Mouse (Mus musculus) kidney, embryonic 15.5 days (tissue): ENCODE data around the gene Unc119. TPM values are rescaled to one million over a fixed set of nuclear protein-coding genes. Genes with fewer than 3 reads are reported as not detected.

Source experiments
- ATAC-seq: fragments of 200-750 bp; cut with Nextera tagmentation; replicated peaks from 2 replicates; pipeline ENCODE4 v1.8.0; 2017; ENCODE audit warnings: moderate TSS enrichment; ENCODE audit not compliant: low FRiP score
- H3K27ac ChIP-seq: fragments of 300-500 bp; sonication (generic); 2 replicates; pipeline ENCODE4 v1.5.1; 2015; ENCODE audit warnings: mild to moderate bottlenecking, inconsistent platforms
- H3K27me3 ChIP-seq: fragments of 300-500 bp; sonication (generic); 2 replicates; pipeline ENCODE4 v1.6.1; 2015; ENCODE audit warnings: inconsistent platforms
- H3K36me3 ChIP-seq: fragments of 300-500 bp; sonication (generic); 2 replicates; pipeline ENCODE4 v1.6.1; 2015; ENCODE audit warnings: inconsistent platforms
- H3K4me1 ChIP-seq: fragments of 300-500 bp; sonication (generic); 2 replicates; pipeline ENCODE4 v1.6.1; 2015; ENCODE audit warnings: inconsistent platforms
- H3K4me2 ChIP-seq: fragments of 300-500 bp; sonication (generic); 2 replicates; pipeline ENCODE4 v1.6.1; 2015; ENCODE audit warnings: moderate library complexity, mild to moderate bottlenecking, inconsistent platforms
- H3K4me3 ChIP-seq: fragments of 300-500 bp; sonication (generic); replicated peaks from 2 replicates; pipeline ENCODE4 v1.5.1; 2015; ENCODE audit warnings: mild to moderate bottlenecking, inconsistent platforms
- H3K9ac ChIP-seq: fragments of 300-500 bp; sonication (generic); 2 replicates; pipeline ENCODE4 v1.6.1; 2015; ENCODE audit warnings: mild to moderate bottlenecking, inconsistent platforms
- H3K9me3 ChIP-seq: fragments of 300-500 bp; sonication (generic); replicated peaks from 2 replicates; pipeline ENCODE4 v1.6.1; 2016; ENCODE audit warnings: inconsistent platforms
- WGBS: fragments of 180-500 bp; shearing (Covaris S2); methylation state at CpG from one replicate; pipeline ENCODE4 v1.1.7; 2015; ENCODE audit warnings: mixed read lengths; 5-methylcytosine and 5-hydroxymethylcytosine counted together
- polyA plus RNA-seq: library from polyadenylated mRNA; unstranded; fragments of >200 nt; fragmentation: Nextera tagmentation; extraction: Ambion mirVana; gene quantifications from 2 replicates; pipeline ENCODE4 v1.2.1, GENCODE M21; 2015

Gene Unc119
- polyA plus RNA-seq, 1 experiment from 2014 or later: 44.9 TPM

DNA sequence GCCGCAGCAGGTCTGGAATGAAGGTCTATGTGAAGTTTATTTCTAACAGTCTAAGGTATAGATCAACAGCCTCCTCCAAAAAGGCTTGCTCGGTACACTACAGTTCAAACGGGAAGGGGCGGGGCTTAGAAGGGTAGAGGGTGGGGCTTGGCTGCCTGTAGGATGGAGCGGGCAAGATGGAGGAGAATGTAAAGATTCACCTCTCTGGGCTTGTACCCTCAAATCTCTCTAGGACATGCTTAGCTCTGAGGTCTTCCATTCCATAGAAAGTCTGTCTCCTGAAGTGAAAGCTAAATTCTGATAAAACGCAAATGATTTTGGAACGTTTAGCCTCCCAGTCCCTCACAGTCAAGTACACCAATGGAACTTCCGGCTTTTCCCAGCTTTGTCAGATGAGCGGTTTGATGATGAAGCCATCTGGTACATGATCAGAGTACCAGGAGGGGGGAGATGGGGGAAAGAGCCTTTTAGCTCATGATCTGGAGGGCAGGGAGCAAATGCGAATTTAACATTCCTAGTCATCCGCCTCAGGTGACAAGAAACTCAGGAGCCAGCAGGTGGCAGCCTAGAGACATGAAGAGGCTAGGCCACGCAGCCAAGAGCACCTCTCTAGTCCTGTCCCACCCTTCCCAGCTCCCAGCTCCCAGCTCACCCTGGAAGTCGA, 17.0 kb downstream of the Unc119 start:
- peak overlapping the region; percentile 29; the same call in 1 of the 2 replicates for H3K9ac ChIP-seq
- WGBS: 10% methylated on average over 13 of the region's 13 CpGs
- H3K36me3 ChIP-seq: no peaks in the 10 kb centered on the region
- H3K9me3 ChIP-seq: no peaks in the 10 kb centered on the region
- H3K27me3 ChIP-seq: no peaks in the 10 kb centered on the region
- H3K4me3 ChIP-seq: peak overlapping the region; percentile 41
- H3K4me2 ChIP-seq: peak overlapping the region; percentile 68
- no peak overlapping the region for H3K27ac ChIP-seq
- ATAC-seq: peak; percentile 61
- peaks cover 35% of the 10 kb centered on the region for H3K4me1 ChIP-seq

DNA sequence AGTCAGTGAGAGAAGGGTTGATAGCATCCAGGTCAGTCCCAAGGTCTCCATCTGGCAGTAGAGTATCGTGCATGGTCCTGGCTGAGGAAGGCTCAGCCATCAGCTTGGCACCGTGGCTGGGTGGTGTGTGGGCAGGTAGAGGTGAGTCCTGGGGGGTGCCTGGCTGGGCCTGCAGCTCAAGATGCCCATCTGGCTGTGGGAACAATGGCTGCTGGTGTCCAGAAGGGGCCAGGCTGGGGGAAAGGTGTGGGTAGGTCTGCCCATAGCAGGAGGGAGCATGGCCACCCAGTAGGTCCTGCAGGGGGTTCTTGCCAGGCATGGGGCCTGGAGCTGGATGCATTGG, 17.5 kb downstream of the Unc119 start:
- Histone ChIP-seq H3K27ac (no peak overlapping the region), H3K4me3 (no peak overlapping the region), H3K27me3 (no peaks in the 10 kb centered on the region), H3K4me2 (peak overlapping the region; percentile 68; the same call in 1 of the 2 replicates), H3K36me3 (no peaks in the 10 kb centered on the region), H3K4me1 (peaks cover 35% of the 10 kb centered on the region), H3K9me3 (no peaks in the 10 kb centered on the region), H3K9ac (no peak overlapping the region)
- 52% methylated on average over 2 of the region's 2 CpGs for WGBS
- peak; percentile 15; the same call in 1 of the 2 replicates for ATAC-seq

DNA sequence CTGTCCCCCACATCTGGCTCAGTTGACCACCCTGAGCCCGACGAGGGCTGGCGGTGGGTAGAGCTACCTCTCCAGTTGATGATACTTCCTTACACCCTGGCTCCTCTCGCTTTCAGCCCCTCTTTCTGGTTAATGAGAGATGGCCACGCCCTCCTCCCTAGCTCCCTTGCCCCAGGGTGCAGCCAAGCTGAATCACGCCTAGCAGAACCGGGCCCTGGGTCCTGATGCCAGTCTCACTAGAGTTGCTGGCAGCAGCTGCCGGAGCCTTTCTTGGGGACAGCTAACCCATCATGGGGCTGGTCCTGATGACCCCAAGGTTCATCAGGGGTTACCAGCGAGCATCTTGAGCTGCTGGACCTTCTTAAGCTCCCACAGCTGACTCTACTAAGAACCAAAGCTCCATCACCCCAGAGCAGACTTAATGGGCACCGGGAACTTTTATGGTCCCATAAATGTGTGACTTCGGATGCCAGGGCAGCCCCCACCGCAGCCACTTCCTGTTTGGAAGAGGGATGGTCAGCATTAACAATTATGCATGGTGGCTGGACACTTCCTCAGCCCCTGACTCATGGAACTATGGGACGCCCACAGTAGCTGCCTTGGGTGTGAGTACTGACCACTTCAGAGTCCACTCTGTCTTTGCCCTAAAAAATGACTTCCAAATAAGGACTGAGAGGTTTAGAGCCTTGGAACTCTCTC, 20.2 kb downstream of the Unc119 start:
- Histone ChIP-seq H3K36me3 (no peaks in the 10 kb centered on the region), H3K4me1 (peaks cover 39% of the 10 kb centered on the region), H3K27me3 (no peaks in the 10 kb centered on the region), H3K9ac (no peak overlapping the region), H3K9me3 (no peaks in the 10 kb centered on the region), H3K4me3 (no peak overlapping the region), H3K4me2 (no peak overlapping the region), H3K27ac (peak overlapping the region; percentile 72)
- no peak for ATAC-seq
- 46% methylated on average over 13 of the region's 13 CpGs for WGBS

DNA sequence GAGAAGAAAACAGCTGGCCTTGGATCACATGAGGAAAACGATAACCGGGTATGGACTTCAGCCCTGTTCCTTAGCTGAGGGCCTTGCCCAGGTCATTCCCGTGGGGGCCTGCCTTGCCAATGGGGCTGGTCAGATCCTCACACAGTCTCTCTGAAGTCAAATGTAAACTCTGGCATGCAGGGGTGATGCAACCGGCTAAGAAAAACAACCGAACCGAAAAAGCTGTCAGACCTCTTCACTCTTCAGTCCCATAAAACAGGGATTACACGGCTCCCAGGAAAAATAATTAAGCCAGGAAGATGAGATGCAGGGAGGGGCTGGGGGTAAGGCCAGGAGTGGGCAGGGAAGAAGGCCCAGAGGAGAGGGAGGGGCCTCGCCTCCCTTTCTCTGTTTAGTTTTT, 20.8 kb downstream of the Unc119 start:
- Histone ChIP-seq H3K27ac (peak overlapping the region; percentile 72), H3K4me2 (no peak overlapping the region), H3K9ac (no peak overlapping the region), H3K9me3 (no peaks in the 10 kb centered on the region), H3K4me3 (no peak overlapping the region), H3K27me3 (no peaks in the 10 kb centered on the region), H3K36me3 (no peaks in the 10 kb centered on the region), H3K4me1 (peaks cover 39% of the 10 kb centered on the region)
- ATAC-seq: no peak
- WGBS: 11% methylated on average over 8 of the region's 8 CpGs

DNA sequence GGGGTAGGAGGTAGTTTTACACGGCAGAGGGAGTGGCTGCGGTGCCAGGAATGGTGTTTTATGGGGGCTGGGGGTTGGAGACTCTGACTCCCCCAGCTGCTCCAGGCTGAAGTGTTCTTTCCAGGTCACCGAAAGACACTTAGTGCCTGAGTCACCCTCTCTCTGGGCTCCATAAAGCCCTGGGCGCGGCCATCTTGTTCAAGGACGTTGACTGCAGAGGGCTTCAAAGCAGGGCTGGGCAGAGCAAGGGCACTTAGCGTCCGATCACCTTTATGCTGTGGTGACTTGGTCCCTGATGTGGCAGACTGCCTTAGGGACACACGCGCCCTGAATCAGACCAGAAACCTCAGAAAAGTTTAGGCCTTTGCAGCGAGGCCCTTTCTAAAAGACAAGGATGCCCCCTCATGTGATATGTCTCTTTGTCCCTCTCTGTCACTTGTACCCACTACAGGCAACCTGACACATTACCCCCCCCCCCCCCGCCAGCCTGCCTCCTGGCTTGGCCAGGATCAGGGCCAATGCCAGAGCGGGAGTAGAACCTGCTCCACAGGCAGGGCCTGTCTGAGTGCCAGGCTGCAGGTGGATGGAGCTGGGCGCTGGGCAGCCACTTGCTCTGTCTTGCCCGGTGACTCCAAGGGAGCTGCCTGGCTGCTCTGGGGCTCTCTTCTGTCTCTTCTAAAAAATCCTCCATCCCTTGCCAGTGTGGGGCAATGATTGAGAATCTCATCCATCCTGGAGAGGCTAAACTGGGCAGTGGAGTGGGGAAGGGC, 24.4 kb downstream of the Unc119 start:
- Histone ChIP-seq H3K27ac (no peak overlapping the region), H3K9ac (no peak overlapping the region), H3K4me2 (no peak overlapping the region), H3K36me3 (no peaks in the 10 kb centered on the region), H3K9me3 (no peaks in the 10 kb centered on the region), H3K4me1 (peaks cover 53% of the 10 kb centered on the region), H3K4me3 (no peak overlapping the region), H3K27me3 (no peaks in the 10 kb centered on the region)
- 77% methylated on average over 15 of the region's 15 CpGs for WGBS
- no peak for ATAC-seq

DNA sequence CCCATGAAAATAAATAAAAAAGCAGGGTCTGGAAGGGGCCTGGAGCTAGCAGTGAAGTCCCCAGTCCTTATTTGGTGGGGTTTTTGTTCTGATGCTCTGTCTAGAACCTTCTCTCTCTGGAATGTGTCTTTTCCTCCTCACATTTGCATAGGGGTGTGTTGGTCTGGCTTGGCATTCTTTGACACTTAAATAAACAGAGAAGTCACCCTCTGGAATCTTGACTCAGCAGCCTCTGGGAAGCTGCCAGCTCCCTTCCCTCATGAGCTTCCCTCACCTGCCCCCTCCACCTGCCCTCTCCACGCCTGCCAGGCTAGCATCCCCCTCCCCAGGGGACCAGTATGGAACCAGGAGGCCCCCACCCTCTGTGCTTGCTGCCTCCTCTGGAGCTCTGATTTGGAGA, 27.1 kb downstream of the Unc119 start:
- H3K27me3 ChIP-seq: no peaks in the 10 kb centered on the region
- H3K4me2 ChIP-seq: no peak overlapping the region
- peaks cover 54% of the 10 kb centered on the region for H3K4me1 ChIP-seq
- no peak overlapping the region; the same call in 1 of the 2 replicates for H3K27ac ChIP-seq
- WGBS: 57% methylated on average over 1 of the region's 1 CpGs
- H3K36me3 ChIP-seq: no peaks in the 10 kb centered on the region
- no peak overlapping the region for H3K9ac ChIP-seq
- no peak for ATAC-seq
- no peak overlapping the region for H3K4me3 ChIP-seq
- no peaks in the 10 kb centered on the region for H3K9me3 ChIP-seq

DNA sequence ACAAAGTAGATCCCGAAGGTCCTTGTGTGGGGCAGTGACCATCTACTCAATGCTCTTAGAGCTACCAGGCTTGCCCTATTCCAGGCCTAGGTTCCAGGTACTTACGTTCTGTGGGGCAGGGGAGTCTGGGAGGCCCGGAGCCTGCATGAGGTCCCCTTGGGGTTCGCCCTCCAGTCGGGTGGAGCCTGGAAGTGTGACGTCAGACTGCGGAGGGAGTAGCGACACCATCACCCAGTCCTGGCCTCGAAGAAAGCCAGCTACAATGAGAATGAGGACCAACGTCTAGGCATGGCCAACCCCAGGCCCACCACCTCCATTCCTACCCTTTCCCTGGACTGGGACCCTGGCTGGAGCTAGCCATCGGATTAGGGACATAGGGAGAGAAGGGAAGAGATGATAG, 28.4 kb downstream of the Unc119 start:
- H3K36me3 ChIP-seq: no peaks in the 10 kb centered on the region
- ATAC-seq: no peak
- no peak overlapping the region for H3K4me2 ChIP-seq
- 91% methylated on average over 11 of the region's 11 CpGs for WGBS
- peaks cover 64% of the 10 kb centered on the region for H3K4me1 ChIP-seq
- no peak overlapping the region for H3K9ac ChIP-seq
- H3K27me3 ChIP-seq: no peaks in the 10 kb centered on the region
- no peak overlapping the region for H3K27ac ChIP-seq
- H3K9me3 ChIP-seq: no peaks in the 10 kb centered on the region
- H3K4me3 ChIP-seq: no peak overlapping the region

DNA sequence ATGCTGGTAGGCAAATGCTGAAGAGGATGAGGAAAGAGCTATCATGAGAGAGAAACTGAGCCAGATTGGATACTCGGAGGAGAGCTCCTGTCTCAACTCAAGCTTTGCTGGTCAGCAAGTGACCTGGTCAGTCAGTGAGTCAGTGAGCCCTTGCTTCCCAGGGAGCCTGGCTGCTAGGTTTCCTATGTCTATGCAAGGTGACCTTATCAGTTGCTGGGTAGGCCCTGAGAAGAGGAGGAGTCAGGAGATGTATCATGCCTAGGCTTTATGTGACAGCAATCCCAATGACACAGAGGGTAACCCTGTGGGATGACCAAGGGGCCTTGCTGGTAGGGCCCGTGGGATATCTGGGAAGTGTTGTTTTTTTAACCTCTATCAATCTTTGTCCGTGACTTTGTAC, 28.9 kb downstream of the Unc119 start:
- Histone ChIP-seq H3K9ac (no peak overlapping the region), H3K4me1 (peaks cover 68% of the 10 kb centered on the region), H3K27ac (peak overlapping the region; percentile 28; the same call in 1 of the 2 replicates), H3K27me3 (no peaks in the 10 kb centered on the region), H3K4me3 (no peak overlapping the region), H3K4me2 (no peak overlapping the region), H3K9me3 (no peaks in the 10 kb centered on the region), H3K36me3 (no peaks in the 10 kb centered on the region)
- no peak for ATAC-seq
- 23% methylated on average over 3 of the region's 3 CpGs for WGBS

DNA sequence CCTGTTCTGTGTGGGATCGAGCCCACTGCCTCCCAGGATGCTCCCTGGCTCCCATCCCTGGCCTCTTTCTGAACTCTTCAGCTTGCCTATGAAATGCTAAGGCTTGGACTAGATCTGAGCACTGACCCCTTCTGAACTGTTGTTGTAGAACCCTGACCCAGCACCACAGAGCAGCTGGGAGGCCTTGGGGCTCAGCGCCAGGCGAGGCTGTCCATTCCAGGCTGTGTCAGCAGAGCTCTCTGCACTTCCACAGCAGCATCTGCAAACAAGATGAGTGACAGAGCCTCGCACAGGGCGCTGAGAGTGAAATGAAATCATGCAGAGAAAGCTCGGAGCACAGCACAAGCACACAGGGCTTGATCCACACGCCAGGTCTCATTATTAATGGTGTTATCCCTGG, 29.3 kb downstream of the Unc119 start:
- H3K9me3 ChIP-seq: no peaks in the 10 kb centered on the region
- H3K27me3 ChIP-seq: no peaks in the 10 kb centered on the region
- no peak overlapping the region for H3K9ac ChIP-seq
- H3K4me1 ChIP-seq: peaks cover 69% of the 10 kb centered on the region
- WGBS: 41% methylated on average over 7 of the region's 7 CpGs
- H3K27ac ChIP-seq: peak overlapping the region; percentile 28; the same call in 1 of the 2 replicates
- H3K36me3 ChIP-seq: no peaks in the 10 kb centered on the region
- no peak overlapping the region for H3K4me2 ChIP-seq
- 0 out of 2 replicates have a peak, but pooled peaks have one; percentile 6 for ATAC-seq
- H3K4me3 ChIP-seq: no peak overlapping the region

DNA sequence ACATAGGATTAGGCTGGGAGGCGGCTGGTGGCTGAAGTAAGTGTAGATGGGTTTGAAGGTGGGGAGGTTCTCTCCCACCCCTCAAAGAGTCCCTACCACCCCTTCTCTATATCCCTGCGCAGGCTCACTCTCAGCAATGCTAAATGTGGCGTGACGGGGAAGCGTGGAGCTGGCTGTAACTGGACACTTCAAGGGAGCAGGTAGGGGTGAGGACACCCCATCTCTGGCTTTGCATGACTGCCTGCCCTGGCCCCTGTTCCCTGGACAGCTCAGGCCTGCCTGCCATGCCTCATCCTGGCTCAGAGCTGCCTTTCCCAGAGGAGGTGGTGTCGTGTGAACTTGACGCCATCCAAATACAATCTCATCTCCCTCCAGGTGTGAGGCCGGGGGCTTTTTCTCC, 30.9 kb downstream of the Unc119 start:
- peak; percentile 86 for ATAC-seq
- Histone ChIP-seq H3K36me3 (no peaks in the 10 kb centered on the region), H3K9me3 (no peaks in the 10 kb centered on the region), H3K27ac (peak overlapping the region; percentile 84), H3K27me3 (no peaks in the 10 kb centered on the region), H3K4me3 (no peak overlapping the region), H3K9ac (no peak overlapping the region), H3K4me2 (no peak overlapping the region), H3K4me1 (peaks cover 73% of the 10 kb centered on the region)
- 46% methylated on average over 8 of the region's 8 CpGs for WGBS

DNA sequence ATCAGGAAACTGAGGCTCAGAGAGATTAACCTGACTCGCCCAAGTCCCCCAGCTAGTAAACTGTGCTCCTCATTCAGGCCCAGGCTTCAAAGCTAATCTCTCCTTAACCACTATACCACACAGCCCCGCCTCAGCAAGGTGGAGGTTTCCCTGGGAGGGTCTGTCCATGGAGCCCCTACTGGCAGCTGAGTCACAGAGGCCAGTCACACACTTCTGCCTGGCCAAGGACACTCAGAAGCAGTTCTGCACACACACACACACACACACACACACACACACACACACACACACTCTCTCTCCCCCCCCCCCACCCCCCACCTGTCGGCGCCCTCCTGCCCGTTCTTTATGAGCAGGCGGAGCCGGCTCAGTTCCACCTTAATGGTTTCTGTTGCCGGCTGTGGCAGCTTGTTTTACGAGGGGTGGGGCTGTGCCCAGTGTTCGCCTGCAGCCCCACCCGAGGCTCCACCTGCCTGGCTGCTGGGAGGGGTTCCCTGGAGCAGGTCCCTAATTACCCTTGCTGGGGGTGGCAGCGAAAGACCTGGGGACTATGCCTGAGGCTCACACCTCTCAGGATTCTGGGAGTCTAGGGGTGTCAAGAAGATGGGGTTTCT, 34.4 kb downstream of the Unc119 start:
- no peak overlapping the region for H3K4me2 ChIP-seq
- H3K36me3 ChIP-seq: no peaks in the 10 kb centered on the region
- H3K9me3 ChIP-seq: no peaks in the 10 kb centered on the region
- H3K4me3 ChIP-seq: no peak overlapping the region
- 9% methylated on average over 12 of the region's 12 CpGs for WGBS
- H3K9ac ChIP-seq: no peak overlapping the region
- no peaks in the 10 kb centered on the region for H3K27me3 ChIP-seq
- H3K4me1 ChIP-seq: peaks cover 52% of the 10 kb centered on the region
- peak; percentile 54 for ATAC-seq
- H3K27ac ChIP-seq: peak overlapping the region; percentile 59

DNA sequence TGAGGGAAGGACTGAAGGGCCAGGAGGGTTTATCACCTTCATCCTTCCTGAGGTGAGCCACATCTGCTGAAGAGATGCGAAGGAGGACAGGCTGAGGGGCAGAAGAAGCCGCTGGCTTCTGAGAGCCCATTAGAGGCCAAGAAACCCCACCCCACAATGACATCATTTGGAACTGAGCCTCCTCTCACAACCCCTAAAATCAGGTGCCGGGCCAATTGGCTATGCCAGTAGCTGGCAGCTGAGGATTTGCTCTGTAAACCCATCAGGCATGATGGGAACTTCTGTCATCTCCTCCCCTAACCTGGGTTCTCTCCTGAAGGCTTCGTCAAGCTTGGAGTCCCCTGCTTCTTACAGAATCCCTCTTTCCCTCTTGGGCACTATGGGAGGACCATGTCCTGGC, 37.1 kb downstream of the Unc119 start:
- Histone ChIP-seq H3K4me3 (no peak overlapping the region), H3K9me3 (no peaks in the 10 kb centered on the region), H3K36me3 (no peaks in the 10 kb centered on the region), H3K9ac (no peak overlapping the region), H3K4me1 (peaks cover 40% of the 10 kb centered on the region), H3K27me3 (no peaks in the 10 kb centered on the region), H3K27ac (no peak overlapping the region), H3K4me2 (no peak overlapping the region)
- no peak for ATAC-seq
- 68% methylated on average over 4 of the region's 4 CpGs for WGBS
